Mouse (Mus musculus) liver, embryonic 14.5 days (tissue): Measurements from ENCODE around the gene Timm29.

Experiments
- CTCF ChIP-seq: IDR thresholded peaks from 2 replicates; pipeline ENCODE4 v1.5.1; 2016; ENCODE audit warnings: antibody characterized with exemption, low read depth, control low read depth
- EP300 ChIP-seq: IDR thresholded peaks from 2 replicates; pipeline ENCODE4 v1.6.1; 2016; ENCODE audit warnings: antibody characterized with exemption, low read depth

- no peak for TF ChIP-seq EP300
- TF ChIP-seq CTCF = no peak
Observed at GRCm38 (mm10) chr9:21635639-21636038, 43.1 kb downstream of the Timm29 start.
